Mouse (Mus musculus): ENCODE measurements around the gene Vat1. TPM values are rescaled to one million over a fixed set of nuclear protein-coding genes. Genes with fewer than 3 reads are reported as not detected.
A peak's percentile ranks its signal among the peaks of the same experiment; 100 is the strongest.
"Not testable (repeated sequence)": the region's sequence is repeated elsewhere in the genome, so short reads cannot be mapped to it uniquely, and the experiment has no call there.

Gene Vat1
- polyA plus RNA-seq, 1 experiment from 2014 or later, result 77.1 TPM

DNA sequence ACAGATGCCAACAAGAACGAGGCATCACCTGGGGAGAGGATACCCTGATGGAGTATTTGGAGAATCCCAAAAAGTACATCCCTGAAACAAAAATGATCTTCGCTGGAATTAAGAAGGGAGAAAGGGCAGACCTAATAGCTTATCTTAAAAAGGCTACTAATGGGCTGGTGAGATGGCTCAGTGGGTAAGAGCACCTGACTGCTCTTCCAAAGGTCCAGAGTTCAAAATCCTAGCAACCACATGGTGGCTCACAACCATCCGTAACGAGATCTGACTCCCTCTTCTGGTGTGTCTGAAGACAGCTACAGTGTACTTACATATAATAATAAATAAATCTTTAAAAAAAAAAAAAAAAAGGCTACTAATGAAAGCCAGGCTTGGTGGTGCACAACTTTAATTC is 10.3 kb upstream of the Vat1 start:
- not testable (repeated sequence) for H3K9me3 ChIP-seq; H3K36me3 ChIP-seq; H3K9ac ChIP-seq (replicated peaks); H3K27me3 ChIP-seq; H3K4me3 ChIP-seq; ATAC-seq (replicated peaks); H3K4me2 ChIP-seq (replicated peaks)
- WGBS, result 76% methylated on average over 4 of the region's 4 CpGs
- Histone ChIP-seq H3K4me1 (peaks cover 48% of the 10 kb centered on the region), H3K27ac (replicated peaks) (0 out of 2 replicates have a peak overlapping the region, but pooled peaks have one; percentile 93)

DNA sequence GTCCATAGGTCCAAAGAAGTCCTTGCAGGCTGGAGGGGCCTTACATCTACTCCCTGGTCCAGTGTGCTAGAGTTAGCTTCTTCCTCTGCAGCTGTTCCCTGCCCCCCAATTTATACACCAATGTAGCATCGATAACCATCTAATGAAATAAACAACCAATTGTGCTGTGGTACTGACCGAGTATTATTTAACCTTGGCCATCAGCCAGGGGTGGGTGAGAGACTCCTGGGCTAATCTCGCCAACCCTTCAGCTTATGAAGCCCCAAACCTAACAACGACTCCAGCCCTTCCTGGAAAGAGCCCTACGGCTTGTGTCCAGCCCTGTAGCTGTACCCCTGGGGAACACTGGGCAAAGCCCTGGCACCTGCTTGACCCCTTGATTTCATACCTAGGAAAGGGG is 8.3 kb upstream of the Vat1 start:
- Histone ChIP-seq H3K9ac (replicated peaks) (no peak overlapping the region), H3K4me3 (no peak overlapping the region), H3K4me2 (replicated peaks) (no peak overlapping the region), H3K9me3 (no peaks in the 10 kb centered on the region), H3K27me3 (no peaks in the 10 kb centered on the region), H3K27ac (replicated peaks) (no peak overlapping the region), H3K4me1 (peaks cover 51% of the 10 kb centered on the region), H3K36me3 (no peaks in the 10 kb centered on the region)
- 42% methylated on average over 5 of the region's 5 CpGs for WGBS
- ATAC-seq (replicated peaks), result no peak

- H3K36me3 ChIP-seq; H3K4me2 ChIP-seq (replicated peaks); H3K27me3 ChIP-seq; ATAC-seq (replicated peaks); H3K9me3 ChIP-seq; H3K9ac ChIP-seq (replicated peaks); H3K4me3 ChIP-seq; H3K27ac ChIP-seq (replicated peaks): not testable (repeated sequence)
- WGBS, result 93% methylated on average over 1 of the region's 1 CpGs
- H3K4me1 ChIP-seq, result peaks cover 51% of the 10 kb centered on the region
These were observed 7.7 kb upstream of the Vat1 start for GRCm38 (mm10) chr11:101473686-101474085.

DNA sequence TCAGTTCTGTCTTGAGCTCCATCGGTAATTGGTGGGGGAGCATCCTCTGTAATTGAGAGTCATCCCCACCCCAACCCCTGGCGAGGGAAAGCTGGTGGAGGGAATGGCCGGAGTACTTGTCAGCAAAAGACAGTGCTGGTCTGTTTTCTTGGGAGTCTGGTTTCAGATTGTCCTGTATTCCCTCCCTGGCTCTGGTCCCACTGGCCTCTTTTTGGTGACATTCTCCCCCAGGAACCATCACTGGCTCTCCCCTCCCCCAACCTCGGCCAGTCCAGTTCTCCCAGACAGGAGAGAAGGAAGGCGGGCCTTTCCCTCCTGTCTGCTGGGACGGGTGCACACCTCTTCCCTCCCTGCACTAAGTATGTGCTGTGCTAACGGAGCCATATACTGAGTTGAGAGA is 6.3 kb upstream of the Vat1 start:
- Histone ChIP-seq H3K36me3 (no peaks in the 10 kb centered on the region), H3K4me3 (no peak overlapping the region), H3K27me3 (no peaks in the 10 kb centered on the region), H3K9ac (replicated peaks) (0 out of 2 replicates have a peak overlapping the region, but pooled peaks have one; percentile 14), H3K9me3 (no peaks in the 10 kb centered on the region), H3K27ac (replicated peaks) (no peak overlapping the region), H3K4me1 (peaks cover 46% of the 10 kb centered on the region), H3K4me2 (replicated peaks) (no peak overlapping the region)
- ATAC-seq (replicated peaks), result no peak
- 57% methylated on average over 6 of the region's 7 CpGs for whole genome bisulfite sequencing

DNA sequence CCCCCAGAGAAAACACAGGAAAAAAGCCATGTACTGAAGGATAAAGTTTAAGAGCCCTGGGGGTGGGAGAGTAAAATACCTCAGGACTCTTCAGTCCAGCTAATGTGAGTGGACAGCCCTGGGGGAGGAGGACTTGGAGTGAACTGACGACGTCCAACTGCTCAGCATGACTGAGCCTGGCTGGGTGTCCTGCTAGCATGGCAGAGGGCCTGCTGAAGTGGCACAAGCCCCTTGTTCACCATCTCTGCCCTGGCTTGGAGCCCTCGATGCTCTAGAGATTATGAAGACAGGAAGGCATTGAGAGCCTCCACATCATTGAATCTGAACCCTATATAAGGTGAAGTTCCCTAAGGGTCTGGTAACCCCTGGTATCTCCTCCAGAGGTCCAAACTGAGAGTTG is 5.9 kb upstream of the Vat1 start:
- no peak overlapping the region for H3K4me2 ChIP-seq (replicated peaks)
- WGBS, result 72% methylated on average over 3 of the region's 3 CpGs
- H3K27ac ChIP-seq (replicated peaks), result no peak overlapping the region
- no peak for ATAC-seq (replicated peaks)
- peaks cover 47% of the 10 kb centered on the region for H3K4me1 ChIP-seq
- no peaks in the 10 kb centered on the region for H3K9me3 ChIP-seq
- no peaks in the 10 kb centered on the region for H3K36me3 ChIP-seq
- H3K9ac ChIP-seq (replicated peaks), result no peak overlapping the region
- no peaks in the 10 kb centered on the region for H3K27me3 ChIP-seq
- H3K4me3 ChIP-seq, result no peak overlapping the region

DNA sequence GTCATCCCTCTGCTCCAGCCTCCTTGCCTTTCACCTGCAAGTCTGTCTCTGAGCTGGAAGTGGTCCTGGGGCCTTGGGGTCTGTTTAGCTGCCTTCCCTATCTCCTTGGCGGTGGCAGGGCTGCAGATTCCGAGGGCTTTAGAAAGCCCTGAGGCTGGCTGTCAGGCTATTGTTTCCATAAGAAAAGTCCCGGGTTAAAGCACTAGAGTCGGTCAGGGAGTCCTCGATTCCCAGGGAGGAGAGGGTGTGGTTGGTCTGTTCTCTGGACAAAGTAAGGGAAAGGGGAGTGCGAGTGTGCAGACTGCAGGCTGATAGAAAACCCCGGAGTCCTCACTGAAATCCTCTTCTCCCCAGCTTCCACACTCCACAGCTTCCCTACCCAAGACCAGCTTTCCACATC is 4.2 kb upstream of the Vat1 start:
- peaks cover 55% of the 10 kb centered on the region for H3K4me1 ChIP-seq
- H3K4me3 ChIP-seq, result peak overlapping the region; percentile 11
- H3K36me3 ChIP-seq, result no peaks in the 10 kb centered on the region
- no peak overlapping the region for H3K27ac ChIP-seq (replicated peaks)
- 9% methylated on average over 7 of the region's 7 CpGs for WGBS
- no peaks in the 10 kb centered on the region for H3K27me3 ChIP-seq
- ATAC-seq (replicated peaks), result no peak
- H3K9ac ChIP-seq (replicated peaks), result 0 out of 2 replicates have a peak overlapping the region, but pooled peaks have one; percentile 2
- H3K4me2 ChIP-seq (replicated peaks), result peak overlapping the region; percentile 31
- H3K9me3 ChIP-seq, result no peaks in the 10 kb centered on the region

DNA sequence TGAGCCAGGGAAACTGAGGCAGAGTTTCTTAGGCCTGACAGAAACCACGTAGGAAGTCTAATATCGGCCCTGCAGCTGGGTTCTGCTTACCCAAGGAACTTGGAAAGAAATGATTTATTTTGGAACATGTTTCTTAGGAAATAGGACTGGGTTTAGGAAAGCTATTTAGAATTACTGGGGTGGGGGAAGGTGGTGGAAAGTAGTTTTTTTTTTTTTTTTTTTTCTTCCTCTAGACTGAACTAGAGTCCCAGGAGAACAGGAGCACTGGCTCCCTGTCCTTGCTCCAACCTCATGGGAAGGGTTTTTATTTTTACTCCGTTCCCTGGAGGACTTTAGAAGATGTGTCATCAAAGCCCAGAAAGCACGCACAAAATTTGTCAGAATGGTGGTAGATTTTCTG is 3.1 kb upstream of the Vat1 start:
- Histone ChIP-seq H3K4me3 (peak overlapping the region; percentile 79), H3K9ac (replicated peaks) (peak overlapping the region; percentile 82; the same call in 1 of the 2 replicates), H3K27me3 (no peaks in the 10 kb centered on the region), H3K36me3 (no peaks in the 10 kb centered on the region), H3K4me2 (replicated peaks) (peak overlapping the region; percentile 83), H3K27ac (replicated peaks) (no peak overlapping the region), H3K4me1 (peaks cover 61% of the 10 kb centered on the region), H3K9me3 (no peaks in the 10 kb centered on the region)
- 68% methylated on average over 4 of the region's 4 CpGs for WGBS
- ATAC-seq (replicated peaks), result no peak

DNA sequence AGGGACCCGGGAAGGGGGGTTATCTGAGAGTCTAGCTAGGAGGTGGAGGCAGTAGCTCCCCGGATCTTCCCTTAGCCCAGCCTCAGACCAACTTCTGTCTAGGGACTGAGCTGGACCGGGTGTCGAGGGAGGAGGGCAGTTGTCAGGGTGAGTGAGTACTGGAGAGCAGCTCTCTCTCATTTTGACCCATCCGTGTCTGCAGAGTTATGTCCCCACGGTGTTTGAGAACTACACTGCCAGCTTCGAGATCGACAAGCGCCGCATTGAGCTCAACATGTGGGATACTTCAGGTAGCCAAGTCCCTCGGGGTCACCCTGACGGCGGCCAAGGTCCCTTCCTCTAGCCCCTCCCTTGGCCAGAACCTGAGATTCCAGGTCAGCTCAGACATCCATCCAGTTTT is 2.7 kb upstream of the Vat1 start:
- Histone ChIP-seq H3K4me1 (peaks cover 65% of the 10 kb centered on the region), H3K4me3 (peak overlapping the region; percentile 79), H3K27me3 (no peaks in the 10 kb centered on the region), H3K9ac (replicated peaks) (peak overlapping the region; percentile 82), H3K36me3 (no peaks in the 10 kb centered on the region), H3K9me3 (no peaks in the 10 kb centered on the region), H3K4me2 (replicated peaks) (peak overlapping the region; percentile 83), H3K27ac (replicated peaks) (peak overlapping the region; percentile 76)
- ATAC-seq (replicated peaks), result peak; percentile 12; the same call in 1 of the 2 replicates
- 3% methylated on average over 13 of the region's 13 CpGs for WGBS

- H3K4me3 ChIP-seq, result peak overlapping the region; percentile 79
- H3K27ac ChIP-seq (replicated peaks), result peak overlapping the region; percentile 76
- peak; percentile 39 for ATAC-seq (replicated peaks)
- no peaks in the 10 kb centered on the region for H3K27me3 ChIP-seq
- H3K9ac ChIP-seq (replicated peaks), result peak overlapping the region; percentile 82
- no peaks in the 10 kb centered on the region for H3K36me3 ChIP-seq
- peaks cover 69% of the 10 kb centered on the region for H3K4me1 ChIP-seq
- under 1% methylated on average over 30 of the region's 31 CpGs for WGBS
- no peaks in the 10 kb centered on the region for H3K9me3 ChIP-seq
- peak overlapping the region; percentile 83 for H3K4me2 ChIP-seq (replicated peaks)
These were observed 2.2 kb upstream of the Vat1 start for GRCm38 (mm10) chr11:101468263-101468688.

DNA sequence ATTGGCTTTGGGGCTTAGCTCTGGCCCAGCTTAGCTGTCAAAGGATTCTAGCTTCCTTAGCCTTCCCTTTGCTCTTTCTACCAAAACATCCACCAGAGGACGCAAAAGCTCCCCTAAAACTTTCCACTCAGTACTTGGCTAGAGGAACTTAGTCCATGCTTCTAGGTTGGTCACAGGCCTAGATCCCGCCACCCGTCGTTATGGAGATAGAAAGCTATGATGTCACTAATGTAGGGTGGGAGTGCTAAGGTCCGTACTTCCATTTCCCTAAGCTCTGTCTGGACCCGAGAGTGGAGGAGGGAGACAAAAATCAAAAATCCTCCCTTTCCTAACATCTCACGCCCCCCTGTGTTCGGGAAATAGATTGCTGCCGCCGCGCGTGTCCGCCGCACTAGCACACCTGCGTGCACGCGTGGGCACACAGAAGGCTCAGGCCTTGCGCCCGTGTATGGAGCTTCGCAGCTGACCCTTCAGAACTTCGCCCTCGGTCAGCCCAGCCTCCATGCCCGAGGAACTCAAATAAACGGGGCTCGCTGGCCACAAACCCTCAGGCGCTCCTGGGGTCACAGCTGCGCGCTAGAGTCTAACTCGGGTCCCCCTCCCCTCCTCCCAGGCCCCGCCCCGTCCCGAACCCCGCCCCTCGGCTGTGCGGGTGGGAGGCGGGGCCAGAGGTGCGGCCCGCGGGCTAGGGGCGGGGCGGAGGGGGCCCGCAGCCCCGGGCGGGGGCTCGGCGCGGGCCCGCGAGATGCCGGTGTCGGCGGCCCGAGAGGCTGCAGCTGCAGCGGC is 1.6 kb upstream of the Vat1 start:
- Histone ChIP-seq H3K9ac (replicated peaks) (peak overlapping the region; percentile 82), H3K27ac (replicated peaks) (peak overlapping the region; percentile 76), H3K27me3 (no peaks in the 10 kb centered on the region), H3K4me2 (replicated peaks) (peak overlapping the region; percentile 83), H3K9me3 (no peaks in the 10 kb centered on the region), H3K36me3 (no peaks in the 10 kb centered on the region), H3K4me3 (peak overlapping the region; percentile 79), H3K4me1 (peaks cover 70% of the 10 kb centered on the region)
- peak; percentile 53 for ATAC-seq (replicated peaks)
- whole genome bisulfite sequencing, result 1% methylated on average over 52 of the region's 54 CpGs

DNA sequence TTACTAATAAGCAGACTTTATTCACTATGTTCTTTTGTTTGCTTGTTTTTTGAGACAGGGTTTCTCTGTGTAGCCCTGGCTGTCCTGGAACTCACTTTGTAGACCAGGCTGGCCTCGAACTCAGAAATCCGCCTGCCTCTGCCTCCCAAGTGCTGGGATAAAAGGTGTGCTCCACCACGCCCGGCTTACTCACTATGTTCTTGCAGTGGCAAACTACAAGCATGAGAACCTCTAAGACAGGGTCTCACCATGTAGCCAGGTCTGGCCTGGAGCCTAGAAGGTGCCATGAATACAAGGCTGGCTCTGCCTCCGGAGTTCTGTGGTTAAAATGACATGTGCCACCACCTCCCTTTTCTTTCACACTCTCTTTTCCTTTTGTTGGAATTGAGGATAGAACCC is 521 bp upstream of the Vat1 start:
- not testable (repeated sequence) for H3K9ac ChIP-seq (replicated peaks); H3K9me3 ChIP-seq; H3K27me3 ChIP-seq; ATAC-seq (replicated peaks); H3K27ac ChIP-seq (replicated peaks)
- Histone ChIP-seq H3K36me3 (peaks cover 11% of the 10 kb centered on the region), H3K4me2 (replicated peaks) (peak overlapping the region; percentile 83), H3K4me1 (peaks cover 68% of the 10 kb centered on the region), H3K4me3 (peak overlapping the region; percentile 79)
- 57% methylated on average over 5 of the region's 5 CpGs for WGBS

DNA sequence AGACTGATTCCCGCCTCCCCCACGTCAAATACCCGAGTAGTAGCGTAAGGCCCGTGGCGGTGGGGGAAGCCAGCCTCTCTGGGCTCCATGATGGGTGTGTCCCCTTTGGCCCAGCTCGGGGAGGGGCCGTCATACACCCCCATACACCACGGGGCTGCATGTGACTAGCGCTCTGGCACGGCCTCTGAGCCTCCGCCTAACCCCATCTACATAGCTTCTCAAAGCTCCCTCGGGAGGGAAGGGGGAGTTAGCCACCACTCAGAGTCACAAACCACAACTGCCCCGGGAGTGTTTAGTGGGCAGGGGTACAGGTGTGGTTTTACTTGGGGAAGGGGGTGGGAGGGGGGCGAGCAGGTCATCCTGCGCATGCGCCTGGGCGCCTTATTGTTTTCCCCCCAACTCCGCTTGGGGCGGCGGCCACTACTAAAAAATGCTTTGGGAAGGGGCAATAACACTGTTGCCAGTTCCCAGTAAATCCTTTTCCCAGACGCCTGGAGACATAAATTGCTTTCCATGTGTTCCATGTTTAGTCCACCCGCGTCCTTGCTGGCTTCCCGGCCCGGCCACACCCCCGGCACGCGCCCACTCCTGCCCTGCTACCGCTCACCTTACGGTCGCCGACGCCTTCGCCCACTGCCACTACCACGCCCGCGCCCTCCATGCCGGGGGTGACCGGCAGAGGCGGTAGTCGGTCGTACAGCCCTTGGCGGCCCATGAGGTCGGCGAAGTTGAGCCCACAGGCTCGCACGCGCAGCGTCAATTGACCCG is 745 bp downstream of the Vat1 start:
- peaks cover 21% of the 10 kb centered on the region for H3K36me3 ChIP-seq
- WGBS, result under 1% methylated on average over 51 of the region's 51 CpGs
- peak; percentile 41 for ATAC-seq (replicated peaks)

More for the DNA sequence above, 745 bp downstream of the Vat1 start:
- H3K4me1 ChIP-seq, result peaks cover 64% of the 10 kb centered on the region
- H3K4me3 ChIP-seq, result peak overlapping the region; percentile 79
- H3K4me2 ChIP-seq (replicated peaks), result peak overlapping the region; percentile 83
- H3K27ac ChIP-seq (replicated peaks), result peak overlapping the region; percentile 88
- H3K9me3 ChIP-seq, result no peaks in the 10 kb centered on the region
- H3K27me3 ChIP-seq, result no peaks in the 10 kb centered on the region
- H3K9ac ChIP-seq (replicated peaks), result peak overlapping the region; percentile 86
